Mouse (Mus musculus) ES-E14 (cell line): Measurements from ENCODE around the gene Hrh2.

Source experiments
- HCFC1 ChIP-seq: IDR thresholded peaks from 2 replicates; pipeline ENCODE4 v1.6.1; 2012; ENCODE audit warnings: low read length, inconsistent platforms, borderline replicate concordance; ENCODE audit not compliant: insufficient read depth
- MAFK ChIP-seq: IDR thresholded peaks from 2 replicates; pipeline ENCODE4 v1.6.1; 2014; ENCODE audit warnings: mild to moderate bottlenecking, low read depth, low read length, inconsistent platforms; ENCODE audit not compliant: insufficient read depth
- ZC3H11A ChIP-seq: IDR thresholded peaks from 2 replicates; pipeline ENCODE4 v1.6.1; 2012; ENCODE audit warnings: low read depth, mild to moderate bottlenecking, inconsistent platforms, low read length, borderline replicate concordance
- ZNF384 ChIP-seq: IDR thresholded peaks from 2 replicates; pipeline ENCODE4 v1.6.1; 2012; ENCODE audit warnings: low read depth, low read length, inconsistent platforms

GRCm38 (mm10) chr13:54193580-54193979 is 1.7 kb downstream of the Hrh2 start:
- TF ChIP-seq HCFC1 (no peak), ZNF384 (no peak), MAFK (no peak), ZC3H11A (no peak)
